Mouse (Mus musculus) small intestine, adult 2 months (tissue): ENCODE measurements around the gene Adrb1. TPM values are rescaled to one million over a fixed set of nuclear protein-coding genes. Genes with fewer than 3 reads are reported as not detected.

ENCODE experiments used
- H3K27ac ChIP-seq: fragments of 200-500 bp; 2 replicates; pipeline ENCODE4 v1.5.1; 2012; ENCODE audit warnings: low read depth, low read length, control low read depth, inconsistent platforms; ENCODE audit not compliant: insufficient read depth
- H3K27me3 ChIP-seq: fragments of 200-500 bp; 2 replicates; pipeline ENCODE4 v1.6.1; 2012; ENCODE audit warnings: mild to moderate bottlenecking, moderate library complexity, low read length, inconsistent platforms; ENCODE audit not compliant: control insufficient read depth, insufficient read depth
- H3K36me3 ChIP-seq: fragments of 200-500 bp; 2 replicates; pipeline ENCODE4 v1.6.1; 2012; ENCODE audit warnings: mild to moderate bottlenecking, low read length, control low read depth, inconsistent platforms; ENCODE audit not compliant: control insufficient read depth, insufficient read depth
- H3K4me1 ChIP-seq: fragments of 200-500 bp; 2 replicates; pipeline ENCODE4 v1.6.1; 2012; ENCODE audit warnings: low read length, inconsistent platforms, mixed read lengths; ENCODE audit not compliant: control insufficient read depth, insufficient read depth, insufficient read length
- H3K4me3 ChIP-seq: fragments of 200-500 bp; 2 replicates; pipeline ENCODE4 v1.5.1; 2012; ENCODE audit warnings: low read depth, mild to moderate bottlenecking, control low read depth, inconsistent platforms, low read length, moderate library complexity
- CTCF ChIP-seq: fragments of 200-500 bp; IDR thresholded peaks from 2 replicates; pipeline ENCODE4 v1.5.1; 2012; ENCODE audit warnings: low read depth, mild to moderate bottlenecking, control low read depth, inconsistent platforms, low read length, moderate library complexity, mixed read lengths; ENCODE audit not compliant: insufficient replicate concordance, insufficient read length; ENCODE audit errors: extremely low read depth
- POLR2A ChIP-seq: fragments of 200-500 bp; IDR thresholded peaks from 2 replicates; pipeline ENCODE4 v1.6.1; 2012; ENCODE audit warnings: low read depth, mild to moderate bottlenecking, control low read depth, inconsistent platforms, low read length, moderate library complexity
- WGBS: fragments of 180-500 bp; shearing (Covaris S2); methylation state at CpG from one replicate; pipeline ENCODE4 v1.1.7; 2018; 5-methylcytosine and 5-hydroxymethylcytosine counted together
- polyA plus RNA-seq: library from polyadenylated mRNA; depleted of rRNA; stranded (reverse); fragments of >200 nt; gene quantifications from 2 replicates; pipeline ENCODE4 v1.2.3, GENCODE M21; 2012

Adrb1 gene
- polyA plus RNA-seq, 1 experiment = 3.1 TPM

DNA sequence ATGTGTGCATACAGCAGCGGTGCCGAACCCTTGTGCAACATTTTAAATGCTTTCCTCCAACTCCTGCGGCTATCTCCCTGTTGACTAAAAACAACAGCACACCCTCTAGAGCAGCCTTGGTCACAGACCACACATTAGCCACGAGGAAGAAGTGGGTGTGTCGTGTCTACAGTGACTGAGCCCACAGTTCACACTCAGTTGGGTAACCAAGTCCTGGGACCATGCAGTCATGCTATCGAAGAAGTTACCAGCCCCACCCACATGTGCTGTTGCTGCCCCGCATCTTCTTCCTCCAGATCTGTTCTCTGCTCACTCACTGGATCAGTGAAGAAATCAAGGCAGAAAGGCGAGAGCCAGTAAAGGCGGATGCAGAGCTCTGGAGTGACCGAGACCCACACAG is 34.4 kb downstream of the Adrb1 start:
- WGBS = 65% methylated on average over 10 of the region's 10 CpGs

DNA sequence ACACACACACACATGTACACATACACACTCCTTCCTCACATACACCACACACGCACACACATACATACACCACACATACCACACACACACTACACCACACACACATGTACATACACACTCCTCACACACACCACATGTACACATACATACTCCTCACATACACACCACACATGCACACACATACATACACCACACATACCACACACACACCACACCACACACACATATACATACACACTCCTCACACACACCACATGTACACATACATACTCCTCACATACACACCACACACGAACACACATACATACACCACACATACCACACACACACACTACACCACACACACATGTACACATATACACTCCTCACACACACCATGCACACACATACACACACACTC is 36.3 kb downstream of the Adrb1 start:
- no peak overlapping the region for H3K27ac ChIP-seq
- no peak overlapping the region for H3K4me3 ChIP-seq
- 89% methylated on average over 2 of the region's 2 CpGs for WGBS
- H3K27me3 ChIP-seq = no peaks in the 10 kb centered on the region; the same call in 1 of the 2 replicates
- TF ChIP-seq POLR2A = no peak
- no peak for TF ChIP-seq CTCF
- no peaks in the 10 kb centered on the region for H3K36me3 ChIP-seq
- no peaks in the 10 kb centered on the region for H3K4me1 ChIP-seq

More for the DNA sequence above, 34.4 kb downstream of the Adrb1 start:
- H3K4me1 ChIP-seq = no peaks in the 10 kb centered on the region
- H3K4me3 ChIP-seq = no peak overlapping the region
- H3K36me3 ChIP-seq = no peaks in the 10 kb centered on the region
- no peak for TF ChIP-seq CTCF
- TF ChIP-seq POLR2A = no peak
- no peak overlapping the region for H3K27ac ChIP-seq
- H3K27me3 ChIP-seq = no peaks in the 10 kb centered on the region; the same call in 1 of the 2 replicates

DNA sequence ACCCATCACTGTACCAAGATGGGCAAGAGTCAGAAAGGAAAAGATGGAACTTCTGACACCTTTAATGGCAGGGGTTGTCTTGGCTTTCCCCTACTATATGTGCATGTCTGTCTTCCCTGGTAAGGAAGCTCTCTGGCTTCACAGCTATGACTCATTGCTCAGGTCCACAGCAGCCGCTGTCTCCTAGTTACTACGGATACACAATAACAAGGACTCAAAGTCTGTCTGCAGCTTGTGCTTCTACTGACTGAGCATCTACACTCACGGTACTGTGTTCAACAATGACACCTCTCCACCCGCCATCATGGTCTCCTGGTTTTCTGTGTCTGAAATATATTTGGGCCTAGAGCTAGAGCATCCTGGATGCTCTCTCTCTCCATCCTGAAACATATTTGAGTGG is 37.7 kb downstream of the Adrb1 start:
- Histone ChIP-seq H3K4me1 (no peaks in the 10 kb centered on the region), H3K36me3 (no peaks in the 10 kb centered on the region), H3K4me3 (no peak overlapping the region), H3K27me3 (no peaks in the 10 kb centered on the region; the same call in 1 of the 2 replicates), H3K27ac (no peak overlapping the region)
- no peak for TF ChIP-seq CTCF
- TF ChIP-seq POLR2A = no peak
- WGBS = 47% methylated on average over 4 of the region's 4 CpGs

DNA sequence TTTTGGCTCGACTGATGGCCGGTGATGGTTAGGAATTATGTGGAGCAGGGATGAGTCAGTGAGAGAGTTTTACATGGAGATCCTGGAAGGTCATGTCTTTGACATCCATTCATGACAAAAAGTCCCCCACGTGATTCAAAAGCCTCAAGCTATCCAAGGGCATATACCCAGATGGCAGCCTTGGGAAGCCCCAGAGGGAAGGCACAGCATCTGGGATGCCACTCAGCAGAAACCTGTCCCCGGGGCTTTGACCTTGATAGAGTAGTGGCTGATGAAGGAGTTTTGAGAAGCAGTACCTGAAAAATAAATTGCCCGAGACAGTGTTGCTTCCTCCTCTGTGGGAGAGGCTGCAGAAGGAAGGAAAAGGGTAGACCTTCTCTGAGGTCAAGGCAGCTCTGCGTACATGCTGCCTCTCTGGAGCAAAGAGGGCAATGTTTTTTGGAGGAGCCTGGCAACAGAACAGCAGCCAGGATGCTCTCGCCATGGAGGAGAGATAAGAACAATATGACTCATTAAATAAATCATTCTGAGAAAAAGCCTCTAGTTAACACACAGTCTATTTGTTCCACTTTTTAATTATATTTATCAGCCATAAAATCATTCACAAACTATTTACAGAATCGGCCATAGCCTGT is 38.4 kb downstream of the Adrb1 start:
- no peak overlapping the region for H3K4me3 ChIP-seq
- TF ChIP-seq CTCF = no peak
- H3K27me3 ChIP-seq = no peaks in the 10 kb centered on the region; the same call in 1 of the 2 replicates
- WGBS = 54% methylated on average over 8 of the region's 8 CpGs
- no peak overlapping the region for H3K27ac ChIP-seq
- no peaks in the 10 kb centered on the region for H3K4me1 ChIP-seq
- no peaks in the 10 kb centered on the region for H3K36me3 ChIP-seq

DNA sequence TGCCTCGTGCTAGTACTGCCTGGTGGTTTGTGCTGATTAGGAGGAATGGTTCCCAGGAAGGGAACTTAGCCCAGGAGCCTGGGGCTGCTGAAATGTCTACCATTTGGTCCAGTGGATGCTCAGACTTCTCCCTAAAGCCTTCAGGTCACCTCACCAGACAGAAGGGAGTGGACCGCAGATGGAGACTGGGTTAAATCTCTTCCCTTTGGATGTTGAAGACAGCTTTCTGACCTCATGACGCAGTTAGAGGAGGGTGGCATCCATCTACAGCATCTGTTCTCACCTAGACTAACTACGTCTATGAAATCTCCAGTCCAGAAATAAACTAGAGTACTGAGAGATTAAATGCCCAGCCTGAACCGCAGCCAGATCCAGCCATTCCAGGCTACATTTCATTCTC is 39.1 kb downstream of the Adrb1 start:
- 87% methylated on average over 5 of the region's 5 CpGs for WGBS

DNA sequence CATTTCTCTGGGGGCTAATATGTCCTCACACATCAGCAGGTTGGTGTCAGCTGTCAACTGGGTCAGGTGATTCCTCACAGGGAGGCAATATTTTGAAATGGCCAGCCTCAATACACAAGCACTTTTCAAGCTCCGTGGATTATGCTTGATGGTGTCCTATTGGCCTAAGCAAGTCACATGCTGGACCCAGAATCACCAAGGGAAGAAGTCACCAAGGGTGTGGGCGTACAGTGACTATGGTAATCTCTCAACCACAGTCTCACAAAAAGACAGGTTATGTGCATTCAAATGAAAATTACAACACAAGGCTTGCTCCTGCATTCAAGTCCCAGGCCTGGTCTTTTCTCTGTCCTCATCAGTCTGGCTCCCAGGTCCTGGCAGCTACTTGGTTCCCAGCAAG is 39.7 kb downstream of the Adrb1 start:
- no peaks in the 10 kb centered on the region for H3K4me1 ChIP-seq
- no peak overlapping the region for H3K4me3 ChIP-seq
- H3K27me3 ChIP-seq = no peaks in the 10 kb centered on the region; the same call in 1 of the 2 replicates
- no peak overlapping the region for H3K27ac ChIP-seq
- H3K36me3 ChIP-seq = no peaks in the 10 kb centered on the region
- TF ChIP-seq POLR2A (no peak), CTCF (no peak)
- 76% methylated on average over 2 of the region's 2 CpGs for WGBS

More for the DNA sequence above, 39.1 kb downstream of the Adrb1 start:
- Histone ChIP-seq H3K4me3 (no peak overlapping the region), H3K27ac (no peak overlapping the region), H3K27me3 (no peaks in the 10 kb centered on the region; the same call in 1 of the 2 replicates), H3K36me3 (no peaks in the 10 kb centered on the region), H3K4me1 (no peaks in the 10 kb centered on the region)
- TF ChIP-seq POLR2A = no peak
- TF ChIP-seq CTCF = no peak

DNA sequence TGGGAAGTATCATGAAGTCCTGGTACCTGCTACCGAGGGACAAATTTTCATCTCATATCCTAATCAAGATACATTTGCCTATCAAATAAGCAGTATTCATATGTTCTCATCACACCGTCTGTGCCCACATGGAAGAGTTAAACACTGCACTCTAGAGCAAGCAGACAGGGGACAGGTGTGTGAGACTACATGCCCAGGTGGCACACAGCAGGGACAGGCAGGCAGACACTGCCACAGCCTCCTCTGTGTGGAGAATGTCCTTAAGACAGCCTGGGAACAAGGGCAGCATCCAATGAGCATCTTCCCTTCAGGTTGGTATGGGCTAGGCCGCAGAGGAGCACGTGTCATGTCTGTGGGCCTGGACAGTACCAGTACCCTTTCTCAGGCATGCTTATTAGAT is 40.7 kb downstream of the Adrb1 start:
- H3K36me3 ChIP-seq = no peaks in the 10 kb centered on the region
- TF ChIP-seq POLR2A = no peak
- TF ChIP-seq CTCF = no peak
- WGBS = 90% methylated on average over 4 of the region's 4 CpGs
- H3K27me3 ChIP-seq = no peaks in the 10 kb centered on the region
- no peaks in the 10 kb centered on the region for H3K4me1 ChIP-seq
- H3K27ac ChIP-seq = no peak overlapping the region
- no peak overlapping the region for H3K4me3 ChIP-seq

DNA sequence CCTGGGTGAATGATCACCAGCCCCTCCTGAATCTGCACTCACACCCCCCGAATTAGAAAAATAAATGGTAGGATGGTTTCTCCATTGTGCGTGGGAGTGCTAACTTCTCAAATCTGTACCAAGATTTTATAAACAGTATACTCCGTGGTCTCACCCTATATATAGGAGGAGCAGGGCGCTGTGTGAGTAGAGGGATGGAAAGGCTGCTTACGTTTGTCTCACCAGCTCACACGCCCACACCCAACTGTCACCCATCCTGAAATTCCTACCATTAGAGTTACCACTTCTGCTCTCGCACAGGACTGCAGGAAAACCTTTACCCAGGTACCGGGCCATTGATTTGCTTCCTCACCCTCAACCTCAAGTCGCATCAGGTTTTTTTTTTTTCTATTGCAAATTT is 47.0 kb downstream of the Adrb1 start:
- 83% methylated on average over 9 of the region's 9 CpGs for WGBS
- no peak for TF ChIP-seq CTCF
- no peak for TF ChIP-seq POLR2A
- no peaks in the 10 kb centered on the region for H3K27me3 ChIP-seq

More for the DNA sequence above, 47.0 kb downstream of the Adrb1 start:
- Histone ChIP-seq H3K4me3 (no peak overlapping the region), H3K4me1 (peaks cover 3% of the 10 kb centered on the region; the same call in 1 of the 2 replicates), H3K36me3 (no peaks in the 10 kb centered on the region), H3K27ac (no peak overlapping the region)
